Mouse (Mus musculus): Measurements from ENCODE around the gene Arhgap36. TPM values are rescaled to one million over a fixed set of nuclear protein-coding genes. Genes with fewer than 3 reads are reported as not detected.

Gene Arhgap36
- under 1 TPM in 1 of 2 experiments, not detected in 1; 0.41 TPM for total RNA-seq (2021)
- long read RNA-seq, experiment 1: 0 reads
- long read RNA-seq, experiment 2: 0 reads

- intact Hi-C loops (cut with DNase I): no loop called here
- DNase-seq: no peak
Observed at GRCm38 (mm10) chrX:49463442-49463970, at the start of gene Arhgap36. TSS of gene Arhgap36 (plus strand) at chrX:49463945.

DNA sequence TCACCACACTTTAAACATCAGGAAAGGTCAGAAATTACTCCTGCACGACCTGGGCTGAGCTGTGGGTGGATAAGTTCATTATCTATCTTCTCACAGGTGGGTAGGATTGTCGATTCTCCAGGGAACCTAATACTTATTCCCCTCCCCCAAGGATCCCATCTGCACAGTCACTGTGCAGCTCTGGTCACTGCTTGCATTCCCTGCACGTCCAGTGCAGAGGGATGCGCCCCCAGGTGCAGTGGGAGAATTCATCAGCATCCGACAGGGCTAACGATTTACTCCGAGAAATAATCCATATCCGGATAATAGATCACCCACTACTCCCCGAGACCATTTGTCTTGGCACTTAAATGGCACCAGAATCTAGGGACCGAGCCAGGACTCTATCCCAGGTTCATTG, 6.0 kb upstream of the Arhgap36 start:
- intact Hi-C loops (cut with DNase I): no loop called here

GRCm38 (mm10) chrX:49470287-49471054, 6.7 kb downstream of the Arhgap36 start:
- intact Hi-C loops (cut with DNase I): no loop called here
- DNase-seq: no peak

More for the DNA sequence above, 6.0 kb upstream of the Arhgap36 start:
- no peak for DNase-seq

DNA sequence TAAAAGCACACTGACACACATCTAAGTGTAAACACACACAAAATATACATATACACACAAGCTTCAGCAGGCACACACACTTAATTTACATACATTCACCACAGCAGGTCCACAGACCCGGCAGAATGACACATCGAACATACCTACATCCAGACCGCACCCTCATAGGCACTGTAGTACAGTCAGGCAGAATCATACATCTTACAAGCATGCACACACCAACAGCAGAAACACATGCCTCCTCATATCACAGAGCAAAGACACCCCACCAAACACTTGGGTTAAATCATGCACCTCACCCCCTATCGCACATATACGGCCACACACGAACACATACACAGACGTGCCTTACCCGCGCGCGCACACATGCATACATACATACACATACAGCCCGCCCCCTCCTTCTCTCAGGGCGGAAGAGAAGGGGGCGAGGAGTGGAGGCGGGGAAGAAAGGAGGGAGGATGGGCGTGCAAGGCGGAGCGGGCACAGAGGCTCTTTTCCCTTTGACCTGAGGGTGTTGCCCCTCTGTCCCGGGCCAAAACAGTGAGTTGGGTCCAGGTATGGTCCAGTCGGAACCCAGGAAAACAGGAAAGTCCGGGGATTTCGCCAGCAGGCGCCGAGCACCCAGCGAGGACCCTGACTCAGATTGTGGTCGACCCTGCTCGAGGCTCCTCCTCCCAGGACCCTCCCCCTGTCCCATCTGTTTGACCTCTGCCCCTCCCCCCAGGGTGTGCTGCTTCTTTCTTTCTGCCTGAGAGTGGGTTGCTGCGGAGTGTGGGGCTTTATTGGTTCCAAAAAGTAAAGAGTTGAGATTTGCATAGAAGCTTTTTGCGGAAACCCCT, 16.4 kb downstream of the Arhgap36 start:
- no peak for DNase-seq
- intact Hi-C loops (cut with DNase I): no loop called here

DNA sequence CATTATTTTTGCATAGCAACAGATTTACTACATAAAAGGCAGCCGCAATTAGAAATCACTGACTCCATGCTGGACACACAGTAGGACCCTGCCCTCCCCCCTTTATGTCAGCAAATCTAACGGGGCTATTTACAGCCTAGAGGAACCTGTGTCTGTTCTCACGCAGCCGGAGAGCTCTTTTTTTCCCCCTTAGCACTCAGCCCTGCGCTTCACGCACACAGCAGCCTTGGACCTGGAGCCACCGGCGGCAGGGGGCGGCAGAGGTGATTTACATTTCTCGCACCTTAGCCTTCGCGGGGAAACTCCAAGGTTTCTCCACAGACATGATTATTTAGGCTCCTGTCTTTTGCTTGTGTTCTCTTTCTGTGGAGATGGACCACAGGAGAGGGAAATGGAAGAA, 17.1 kb downstream of the Arhgap36 start:
- intact Hi-C loops (cut with DNase I): no loop called here
- no peak for DNase-seq

DNA sequence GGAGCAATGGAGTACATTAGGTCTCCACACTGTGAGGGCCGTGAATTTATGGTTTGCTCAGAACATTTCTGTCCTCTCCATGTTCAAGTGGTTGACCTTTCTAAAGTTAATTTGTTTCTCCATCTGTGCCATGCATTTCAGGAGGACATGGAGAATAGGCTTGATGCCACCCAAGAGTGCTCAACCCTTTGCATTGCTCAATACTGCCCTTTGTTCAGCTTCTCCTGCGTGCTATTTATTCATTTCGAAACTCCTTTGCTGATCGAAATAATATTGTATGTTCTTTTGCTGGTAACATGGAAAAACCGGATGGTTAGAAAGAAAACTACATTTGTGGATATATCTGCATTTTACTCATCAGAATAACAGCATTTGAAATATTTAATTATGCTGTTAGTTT, 25.4 kb downstream of the Arhgap36 start:
- DNase-seq: no peak
- intact Hi-C loops (cut with DNase I): no loop called here

DNA sequence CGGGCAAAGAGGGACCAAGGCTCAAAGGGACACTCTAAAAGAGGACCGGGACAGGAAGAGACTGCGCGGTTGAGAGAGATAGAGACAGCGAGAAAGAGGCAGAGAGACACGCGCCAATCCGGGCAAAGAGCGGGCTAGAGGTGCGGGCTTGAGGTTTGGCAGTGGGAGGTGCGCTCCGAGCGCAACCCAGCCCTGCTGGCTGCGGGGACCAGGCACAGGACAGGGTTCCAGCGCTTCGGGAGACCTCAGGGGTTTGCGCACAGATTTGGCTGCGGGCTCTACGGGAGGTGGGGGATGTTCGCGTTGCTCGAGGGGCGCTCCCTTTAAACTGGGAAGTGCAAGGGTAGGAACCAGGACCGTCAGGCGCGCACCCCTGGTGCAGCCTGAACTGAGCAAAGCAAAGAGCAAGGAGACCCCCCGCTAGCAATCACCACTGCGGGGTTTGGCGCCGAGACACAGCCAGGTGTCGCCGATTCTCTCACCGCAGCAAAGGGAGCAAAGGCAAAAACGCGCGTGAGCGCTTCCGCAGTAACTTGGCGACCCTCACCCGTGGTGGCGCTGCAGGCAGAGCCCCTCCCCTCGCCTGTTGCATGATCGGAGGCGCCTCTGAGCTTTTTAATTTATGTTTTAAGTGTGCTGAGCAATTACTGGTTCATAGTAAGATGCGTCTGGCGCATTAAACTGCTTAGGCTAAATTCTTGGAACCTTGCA, 30.1 kb downstream of the Arhgap36 start:
- no peak for DNase-seq
- intact Hi-C loops (cut with DNase I): no loop called here

Other genes starting within 250 kb of the Arhgap36 start
- gene Enox2, start 175.7 kb upstream of the Arhgap36 start, total RNA-seq (2021): 10 to 100 TPM; 18.0 to 18.7 TPM
- not detected for gene Olfr1320, start 208.4 kb downstream of the Arhgap36 start, total RNA-seq (2021)

Data from gastrocnemius, postnatal 36 days (tissue).